Mouse (Mus musculus): ENCODE results near the gene D630003M21Rik. TPM values are rescaled to one million over a fixed set of nuclear protein-coding genes. Genes with fewer than 3 reads are reported as not detected.

The D630003M21Rik gene
- polyA plus RNA-seq, 1 experiment, result 0.25 TPM

- H3K4me3 ChIP-seq, result no peak overlapping the region
- no peak overlapping the region for H3ac ChIP-seq (ENCODE audit: control insufficient read depth, insufficient read length)
- no peak for TF ChIP-seq REST (IDR thresholded peaks at IDR 0.05; ENCODE audit: insufficient read depth, insufficient read length)
- TF ChIP-seq CEBPB (IDR thresholded peaks at IDR 0.05; ENCODE audit: insufficient read depth, poor library complexity, severe bottlenecking), result no peak
- no peak for TF ChIP-seq MYOD1 (IDR thresholded peaks at IDR 0.05; ENCODE audit: control insufficient read depth in 1 of 3, insufficient read length in 2 of 3, low read depth in 2 of 3)
- TF ChIP-seq POLR2AphosphoS2 (IDR thresholded peaks at IDR 0.05; ENCODE audit: insufficient read length, low read depth), result no peak
- no peak for TF ChIP-seq E2F4 (IDR thresholded peaks at IDR 0.05; ENCODE audit: insufficient read depth)
- TF ChIP-seq MAX (IDR thresholded peaks at IDR 0.05; ENCODE audit: low read depth), result no peak
- TF ChIP-seq TCF12 (IDR thresholded peaks at IDR 0.05; ENCODE audit: insufficient read depth, poor library complexity, severe bottlenecking), result no peak
- TF ChIP-seq POLR2A (IDR thresholded peaks at IDR 0.05; ENCODE audit: insufficient read length, low read depth), result no peak
- no peak for TF ChIP-seq SRF (IDR thresholded peaks at IDR 0.05; ENCODE audit: control insufficient read depth, insufficient read length, low read depth)
- no peak for TF ChIP-seq TCF3 (IDR thresholded peaks at IDR 0.05; ENCODE audit: insufficient read length, low read depth)
- no peak for TF ChIP-seq USF1 (IDR thresholded peaks at IDR 0.05; ENCODE audit: low read depth)
- no peak for TF ChIP-seq MYOG (IDR thresholded peaks at IDR 0.05; ENCODE audit: control insufficient read depth in 1 of 3, insufficient read depth in 1 of 3, insufficient read length in 2 of 3, low read depth in 2 of 3)
- no peaks in the 10 kb centered on the region for H3K36me3 ChIP-seq (ENCODE audit: control insufficient read depth, insufficient read depth)
- H3K79me2 ChIP-seq (ENCODE audit: control insufficient read depth, insufficient read depth), result no peaks in the 10 kb centered on the region
- no peaks in the 10 kb centered on the region for H3K27me3 ChIP-seq (ENCODE audit: control insufficient read depth, insufficient read depth, insufficient read length)
- H3K4me2 ChIP-seq (ENCODE audit: low read depth), result no peak overlapping the region
These were observed 52.3 kb downstream of the D630003M21Rik start for GRCm38 (mm10) chr2:158176763-158177162.

- TF ChIP-seq MYOD1 (IDR thresholded peaks at IDR 0.05; ENCODE audit: control insufficient read depth in 1 of 3, insufficient read length in 2 of 3, low read depth in 2 of 3) (no peak), CEBPB (IDR thresholded peaks at IDR 0.05; ENCODE audit: insufficient read depth, poor library complexity, severe bottlenecking) (no peak), MAX (IDR thresholded peaks at IDR 0.05; ENCODE audit: low read depth) (no peak), TCF12 (IDR thresholded peaks at IDR 0.05; ENCODE audit: insufficient read depth, poor library complexity, severe bottlenecking) (no peak), E2F4 (IDR thresholded peaks at IDR 0.05; ENCODE audit: insufficient read depth) (no peak), POLR2A (IDR thresholded peaks at IDR 0.05; ENCODE audit: insufficient read length, low read depth) (no peak), POLR2AphosphoS2 (IDR thresholded peaks at IDR 0.05; ENCODE audit: insufficient read length, low read depth) (no peak), REST (IDR thresholded peaks at IDR 0.05; ENCODE audit: insufficient read depth, insufficient read length) (no peak), SRF (IDR thresholded peaks at IDR 0.05; ENCODE audit: control insufficient read depth, insufficient read length, low read depth) (no peak), MYOG (IDR thresholded peaks at IDR 0.05; ENCODE audit: control insufficient read depth in 1 of 3, insufficient read depth in 1 of 3, insufficient read length in 2 of 3, low read depth in 2 of 3) (no peak), USF1 (IDR thresholded peaks at IDR 0.05; ENCODE audit: low read depth) (no peak), TCF3 (IDR thresholded peaks at IDR 0.05; ENCODE audit: insufficient read length, low read depth) (no peak)
- no peak overlapping the region for H3ac ChIP-seq (ENCODE audit: control insufficient read depth, insufficient read length)
- H3K4me2 ChIP-seq (ENCODE audit: low read depth), result no peak overlapping the region
- H3K27me3 ChIP-seq (ENCODE audit: control insufficient read depth, insufficient read depth, insufficient read length), result no peaks in the 10 kb centered on the region
- H3K4me3 ChIP-seq, result no peak overlapping the region
- no peaks in the 10 kb centered on the region for H3K79me2 ChIP-seq (ENCODE audit: control insufficient read depth, insufficient read depth)
- no peaks in the 10 kb centered on the region for H3K36me3 ChIP-seq (ENCODE audit: control insufficient read depth, insufficient read depth)
These were observed 53.6 kb downstream of the D630003M21Rik start for GRCm38 (mm10) chr2:158175433-158175832.

- no peak overlapping the region for H3K4me3 ChIP-seq
- no peaks in the 10 kb centered on the region for H3K36me3 ChIP-seq (ENCODE audit: control insufficient read depth, insufficient read depth)
- no peak overlapping the region for H3ac ChIP-seq (ENCODE audit: control insufficient read depth, insufficient read length)
- TF ChIP-seq TCF12 (IDR thresholded peaks at IDR 0.05; ENCODE audit: insufficient read depth, poor library complexity, severe bottlenecking), result no peak
- no peak for TF ChIP-seq TCF3 (IDR thresholded peaks at IDR 0.05; ENCODE audit: insufficient read length, low read depth)
- no peak for TF ChIP-seq E2F4 (IDR thresholded peaks at IDR 0.05; ENCODE audit: insufficient read depth)
- TF ChIP-seq MAX (IDR thresholded peaks at IDR 0.05; ENCODE audit: low read depth), result no peak
- TF ChIP-seq POLR2A (IDR thresholded peaks at IDR 0.05; ENCODE audit: insufficient read length, low read depth), result no peak
- H3K79me2 ChIP-seq (ENCODE audit: control insufficient read depth, insufficient read depth), result no peaks in the 10 kb centered on the region
- no peaks in the 10 kb centered on the region for H3K27me3 ChIP-seq (ENCODE audit: control insufficient read depth, insufficient read depth, insufficient read length)
- no peak overlapping the region for H3K4me2 ChIP-seq (ENCODE audit: low read depth)
These were observed 54.1 kb downstream of the D630003M21Rik start for GRCm38 (mm10) chr2:158174958-158175357.

- TF ChIP-seq MYOD1 (IDR thresholded peaks at IDR 0.05; ENCODE audit: control insufficient read depth in 1 of 3, insufficient read length in 2 of 3, low read depth in 2 of 3) (no peak), USF1 (IDR thresholded peaks at IDR 0.05; ENCODE audit: low read depth) (no peak), E2F4 (IDR thresholded peaks at IDR 0.05; ENCODE audit: insufficient read depth) (no peak), CEBPB (IDR thresholded peaks at IDR 0.05; ENCODE audit: insufficient read depth, poor library complexity, severe bottlenecking) (no peak), TCF12 (IDR thresholded peaks at IDR 0.05; ENCODE audit: insufficient read depth, poor library complexity, severe bottlenecking) (no peak), SRF (IDR thresholded peaks at IDR 0.05; ENCODE audit: control insufficient read depth, insufficient read length, low read depth) (no peak), POLR2AphosphoS2 (IDR thresholded peaks at IDR 0.05; ENCODE audit: insufficient read length, low read depth) (no peak), POLR2A (IDR thresholded peaks at IDR 0.05; ENCODE audit: insufficient read length, low read depth) (no peak), MYOG (IDR thresholded peaks at IDR 0.05; ENCODE audit: control insufficient read depth in 1 of 3, insufficient read depth in 1 of 3, insufficient read length in 2 of 3, low read depth in 2 of 3) (no peak), MAX (IDR thresholded peaks at IDR 0.05; ENCODE audit: low read depth) (no peak), REST (IDR thresholded peaks at IDR 0.05; ENCODE audit: insufficient read depth, insufficient read length) (no peak), TCF3 (IDR thresholded peaks at IDR 0.05; ENCODE audit: insufficient read length, low read depth) (no peak)
- Histone ChIP-seq H3K4me3 (no peak overlapping the region), H3ac (ENCODE audit: control insufficient read depth, insufficient read length) (no peak overlapping the region), H3K27me3 (ENCODE audit: control insufficient read depth, insufficient read depth, insufficient read length) (no peaks in the 10 kb centered on the region), H3K4me2 (ENCODE audit: low read depth) (no peak overlapping the region), H3K79me2 (ENCODE audit: control insufficient read depth, insufficient read depth) (no peaks in the 10 kb centered on the region), H3K36me3 (ENCODE audit: control insufficient read depth, insufficient read depth) (no peaks in the 10 kb centered on the region)
These were observed 54.6 kb downstream of the D630003M21Rik start for GRCm38 (mm10) chr2:158174438-158174837.

GRCm38 (mm10) chr2:158170394-158170793 lies 58.6 kb downstream of the D630003M21Rik start:
- Histone ChIP-seq H3K79me2 (ENCODE audit: control insufficient read depth, insufficient read depth) (no peaks in the 10 kb centered on the region), H3K36me3 (ENCODE audit: control insufficient read depth, insufficient read depth) (no peaks in the 10 kb centered on the region), H3K4me2 (ENCODE audit: low read depth) (no peak overlapping the region), H3K4me3 (no peak overlapping the region), H3K27me3 (ENCODE audit: control insufficient read depth, insufficient read depth, insufficient read length) (no peaks in the 10 kb centered on the region), H3ac (ENCODE audit: control insufficient read depth, insufficient read length) (no peak overlapping the region)
- TF ChIP-seq USF1 (IDR thresholded peaks at IDR 0.05; ENCODE audit: low read depth), result no peak
- TF ChIP-seq TCF3 (IDR thresholded peaks at IDR 0.05; ENCODE audit: insufficient read length, low read depth), result no peak
- TF ChIP-seq REST (IDR thresholded peaks at IDR 0.05; ENCODE audit: insufficient read depth, insufficient read length), result no peak
- TF ChIP-seq MYOG (IDR thresholded peaks at IDR 0.05; ENCODE audit: control insufficient read depth in 1 of 3, insufficient read depth in 1 of 3, insufficient read length in 2 of 3, low read depth in 2 of 3), result no peak
- TF ChIP-seq CEBPB (IDR thresholded peaks at IDR 0.05; ENCODE audit: insufficient read depth, poor library complexity, severe bottlenecking), result no peak
- no peak for TF ChIP-seq MAX (IDR thresholded peaks at IDR 0.05; ENCODE audit: low read depth)
- TF ChIP-seq POLR2A (IDR thresholded peaks at IDR 0.05; ENCODE audit: insufficient read length, low read depth), result no peak
- TF ChIP-seq SRF (IDR thresholded peaks at IDR 0.05; ENCODE audit: control insufficient read depth, insufficient read length, low read depth), result no peak
- no peak for TF ChIP-seq E2F4 (IDR thresholded peaks at IDR 0.05; ENCODE audit: insufficient read depth)
- TF ChIP-seq TCF12 (IDR thresholded peaks at IDR 0.05; ENCODE audit: insufficient read depth, poor library complexity, severe bottlenecking), result no peak
- TF ChIP-seq MYOD1 (IDR thresholded peaks at IDR 0.05; ENCODE audit: control insufficient read depth in 1 of 3, insufficient read length in 2 of 3, low read depth in 2 of 3), result no peak
- no peak for TF ChIP-seq POLR2AphosphoS2 (IDR thresholded peaks at IDR 0.05; ENCODE audit: insufficient read length, low read depth)

Data from myocyte (in vitro differentiated cells).